Mouse (Mus musculus) T-cell, adult 2 months (primary cell): ENCODE results near the gene Slc6a5.

Experiments
- DNase-seq: peaks from one replicate; pipeline ENCODE4 v3.0.0; 2022; ENCODE audit warnings: low spot score

Slc6a5 gene

GRCm38 (mm10) chr7:49909850-49910249, at the start of gene Slc6a5:
TSS of gene Slc6a5 (plus strand) at chr7:49910146.
- no peak for DNase-seq

GRCm38 (mm10) chr7:49861196-49861595, 48.8 kb upstream of the Slc6a5 start:
- no peak for DNase-seq

GRCm38 (mm10) chr7:49863753-49864152, 46.2 kb upstream of the Slc6a5 start:
- DNase-seq: no peak

- no peak for DNase-seq
These were observed 40.3 kb upstream of the Slc6a5 start for GRCm38 (mm10) chr7:49869656-49870055.

- no peak for DNase-seq
These were observed 39.7 kb upstream of the Slc6a5 start for GRCm38 (mm10) chr7:49870276-49870675.

GRCm38 (mm10) chr7:49877307-49877706, 32.6 kb upstream of the Slc6a5 start:
- DNase-seq: no peak

GRCm38 (mm10) chr7:49879051-49879450, 30.9 kb upstream of the Slc6a5 start:
- DNase-seq: no peak

DNA sequence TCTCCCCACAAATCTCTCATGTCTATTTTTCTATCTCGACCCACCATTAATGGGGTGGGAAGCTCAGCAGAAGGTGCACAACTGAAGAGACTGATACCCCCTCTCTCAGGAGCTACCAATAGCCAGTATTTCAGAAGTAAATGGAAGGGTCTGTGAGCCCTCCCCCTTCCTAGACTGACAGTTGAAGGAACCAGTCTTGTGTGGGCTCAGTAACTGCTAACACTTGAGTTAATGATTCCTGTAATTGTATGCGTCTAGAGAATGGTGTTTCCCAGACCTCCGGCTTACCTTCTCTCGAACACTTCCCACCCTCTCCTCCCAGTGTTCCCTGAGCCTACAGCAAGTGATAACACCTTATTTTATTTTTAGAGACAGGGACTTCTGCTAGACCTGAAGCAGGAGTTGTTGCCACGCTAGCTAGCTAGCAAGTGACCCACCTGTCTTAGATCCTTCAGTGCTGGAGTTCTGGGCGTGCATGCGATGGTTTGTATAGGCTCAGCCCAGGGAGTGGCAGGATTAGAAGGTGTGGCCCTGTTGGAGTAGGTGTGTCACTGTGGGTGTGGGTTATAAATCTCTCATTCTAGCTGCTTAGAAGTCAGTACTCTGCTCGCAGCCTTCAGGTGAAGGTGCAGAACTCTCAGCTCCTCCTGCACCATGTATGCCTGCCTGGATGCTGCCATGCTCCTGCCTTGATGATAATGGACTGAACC, 29.8 kb upstream of the Slc6a5 start:
- no peak for DNase-seq

- no peak for DNase-seq
These were observed 27.7 kb upstream of the Slc6a5 start for GRCm38 (mm10) chr7:49882288-49882687.

GRCm38 (mm10) chr7:49882694-49883389, 27.1 kb upstream of the Slc6a5 start:
- DNase-seq: no peak

DNA sequence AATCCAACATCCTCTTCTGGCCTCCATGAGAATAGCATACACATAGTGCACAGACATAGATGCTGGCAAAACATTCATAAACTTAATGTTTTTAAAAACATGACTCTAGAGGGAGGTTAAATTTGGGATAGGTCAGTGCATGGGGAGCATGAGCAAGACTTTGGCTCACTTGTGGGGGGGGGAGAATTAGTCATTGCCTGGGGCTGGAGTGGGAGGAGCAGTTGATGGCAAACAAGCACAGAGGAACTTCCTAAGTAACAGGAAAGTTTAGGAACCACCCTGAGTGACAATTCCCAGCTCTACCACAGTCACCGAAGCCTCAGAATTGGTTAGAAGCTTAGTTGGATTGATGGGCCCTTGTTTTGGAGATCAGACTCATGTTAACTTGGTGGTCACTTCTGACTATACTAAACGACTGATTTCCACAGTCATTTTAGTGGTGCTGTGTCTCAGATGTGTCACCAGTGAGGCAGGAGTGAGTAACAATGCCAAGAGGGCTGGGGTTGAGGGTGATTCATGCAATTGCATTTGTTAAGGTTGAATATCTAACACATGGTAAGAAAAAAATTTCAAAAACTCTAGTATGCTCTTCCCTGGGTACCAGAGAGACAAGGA, 22.1 kb upstream of the Slc6a5 start:
- no peak for DNase-seq

DNA sequence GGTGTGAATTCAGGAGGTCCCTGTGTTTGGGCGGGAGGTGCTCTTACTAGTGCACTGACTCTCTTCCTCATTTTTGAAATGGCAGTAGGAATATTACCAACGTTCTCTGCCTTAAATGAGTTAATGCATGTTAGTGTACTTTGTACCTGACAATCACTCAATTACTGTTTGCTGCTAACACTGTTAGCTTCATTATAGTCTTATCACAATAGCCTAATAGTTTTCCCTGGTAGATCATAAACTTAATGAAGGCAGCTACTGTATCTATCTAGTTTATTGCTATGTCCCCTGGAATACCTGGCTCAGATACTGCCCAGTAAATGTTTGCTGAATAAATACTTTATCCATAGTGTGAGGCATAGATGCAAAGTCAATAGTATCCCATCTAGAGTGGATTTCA, 15.2 kb upstream of the Slc6a5 start:
- no peak for DNase-seq

GRCm38 (mm10) chr7:49895296-49895695, 14.7 kb upstream of the Slc6a5 start:
- DNase-seq: no peak

GRCm38 (mm10) chr7:49902003-49902552, 7.9 kb upstream of the Slc6a5 start:
- DNase-seq: no peak

DNA sequence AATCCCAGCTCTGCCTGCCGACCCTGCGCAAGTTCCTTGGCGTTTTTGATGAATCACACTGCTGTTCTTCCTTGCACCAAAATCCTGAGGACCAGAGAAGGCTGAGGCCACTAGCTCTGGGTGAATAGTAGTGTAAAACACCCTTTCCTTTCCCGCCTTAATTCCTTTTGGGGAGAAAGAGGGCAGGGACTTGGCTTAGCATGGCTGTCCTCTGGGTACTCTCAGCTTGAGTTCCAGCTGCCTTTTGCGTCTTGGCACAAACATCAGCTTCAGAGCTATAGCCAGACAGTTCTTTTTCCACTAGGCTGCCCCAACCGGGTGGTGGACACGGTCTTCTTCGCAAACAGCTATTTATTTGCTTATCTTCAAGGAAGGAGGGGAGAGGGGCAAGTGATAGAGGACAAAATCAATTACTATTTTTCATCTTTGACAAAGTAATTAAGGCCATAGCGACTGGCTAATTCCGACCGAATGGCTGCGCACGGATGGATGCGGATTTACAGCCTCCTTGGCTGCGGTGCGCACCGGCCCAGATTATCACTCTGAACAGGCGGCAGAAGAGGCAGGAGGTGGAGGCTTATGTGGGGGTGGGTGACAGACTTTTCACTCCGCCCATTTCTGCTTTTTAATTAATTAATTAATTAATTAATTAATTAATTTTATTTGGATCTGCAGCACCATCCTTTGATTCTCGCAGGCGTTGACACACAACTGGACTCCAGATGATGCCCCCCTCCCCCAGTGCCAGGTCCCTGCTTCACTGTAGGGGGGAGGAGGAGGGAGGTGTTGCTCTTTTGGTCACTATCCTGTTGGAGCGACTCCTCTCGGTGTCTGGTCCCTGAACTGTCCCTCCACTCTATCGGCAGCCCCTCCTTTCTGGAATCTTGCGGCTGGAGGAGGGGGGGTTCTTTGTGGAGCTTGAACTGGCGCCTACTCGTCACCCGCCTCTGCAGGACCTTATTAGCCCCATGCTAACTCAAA, 2.5 kb upstream of the Slc6a5 start:
- no peak for DNase-seq

GRCm38 (mm10) chr7:49908181-49908855, 1.6 kb upstream of the Slc6a5 start:
- no peak for DNase-seq

DNA sequence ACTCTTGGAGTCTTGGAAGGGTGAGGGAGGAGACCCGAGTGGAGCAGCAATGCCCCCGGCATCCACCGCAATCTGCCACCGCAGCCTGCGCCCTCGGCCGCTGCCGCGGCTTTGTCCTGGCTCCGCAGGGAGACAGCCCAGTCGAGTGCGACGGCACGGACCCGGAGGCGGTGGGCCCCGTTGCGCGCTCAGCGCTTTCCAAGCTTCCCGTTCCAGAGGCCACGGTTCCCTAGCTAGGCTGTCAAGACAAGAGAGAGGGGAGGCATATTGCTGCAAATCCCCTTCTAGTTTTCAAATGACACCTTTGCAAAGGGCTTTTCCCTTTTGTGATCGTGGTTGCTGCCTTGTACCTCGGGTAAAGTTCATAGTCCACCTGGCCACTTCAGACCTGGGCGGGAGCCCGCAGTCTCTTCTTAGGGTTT, 945 bp upstream of the Slc6a5 start:
- no peak for DNase-seq

DNA sequence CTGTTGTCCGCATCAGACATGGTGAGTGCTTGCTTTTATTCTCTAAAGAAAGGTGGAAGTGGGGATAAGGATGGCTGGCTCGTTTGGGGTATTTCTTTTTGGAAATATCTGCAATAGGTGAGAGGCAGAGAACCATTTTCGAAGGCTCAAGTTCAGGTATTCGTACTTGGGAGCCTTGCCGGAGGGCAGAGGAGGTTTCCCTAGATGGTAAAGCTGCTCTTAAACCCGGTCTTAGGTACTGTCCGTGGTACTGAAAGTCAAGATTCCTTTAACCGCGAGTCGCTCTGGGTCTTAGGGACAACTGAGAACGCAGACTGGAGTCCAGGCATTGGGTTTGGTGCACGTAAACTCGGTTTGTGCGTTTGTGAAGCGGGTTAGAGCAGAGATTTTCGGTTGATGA, 415 bp downstream of the Slc6a5 start:
- no peak for DNase-seq

DNA sequence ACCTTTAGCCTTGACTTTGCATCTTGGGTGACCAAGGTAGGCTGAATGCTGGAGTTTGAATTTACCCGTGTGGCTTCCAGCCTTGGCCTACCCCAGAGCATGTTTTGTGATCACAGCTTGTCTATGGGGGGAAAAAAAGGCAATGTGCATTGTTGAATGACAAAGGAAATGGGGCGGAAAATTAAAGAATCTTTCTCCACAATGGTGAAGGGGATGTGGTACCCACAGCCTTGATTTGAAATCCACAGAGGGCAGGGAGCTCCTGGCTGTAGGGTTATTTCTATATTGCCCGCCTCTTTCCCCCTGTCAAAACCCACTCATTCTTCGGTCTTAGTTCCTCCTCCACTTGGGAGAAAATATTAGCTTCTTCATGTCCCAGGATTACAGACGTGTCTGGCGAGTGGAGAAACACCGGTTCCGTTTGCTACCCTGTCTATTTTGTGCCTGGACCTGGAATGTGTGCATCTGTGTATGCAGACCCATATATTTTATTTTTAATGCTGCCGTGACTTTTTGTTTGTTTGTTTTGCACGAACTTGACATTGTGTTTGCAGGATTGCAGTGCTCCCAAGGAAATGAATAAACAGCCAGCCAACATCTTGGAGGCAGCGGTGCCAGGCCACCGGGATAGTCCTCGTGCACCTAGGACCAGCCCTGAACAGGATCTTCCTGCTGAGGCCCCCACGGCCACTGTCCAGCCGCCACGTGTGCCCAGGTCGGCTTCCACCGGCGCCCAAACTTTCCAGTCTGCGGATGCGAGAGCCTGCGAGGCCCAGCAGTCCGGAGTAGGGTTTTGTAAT, 1.4 kb downstream of the Slc6a5 start:
- DNase-seq: no peak

GRCm38 (mm10) chr7:49911947-49912262, 2.0 kb downstream of the Slc6a5 start:
- DNase-seq: no peak

- no peak for DNase-seq
These were observed 3.2 kb downstream of the Slc6a5 start for GRCm38 (mm10) chr7:49913164-49913563.
